Mouse (Mus musculus) embryonic facial prominence, embryonic 11.5 days (tissue): Measurements from ENCODE around the gene Dtx1. TPM values are rescaled to one million over a fixed set of nuclear protein-coding genes. Genes with fewer than 3 reads are reported as not detected.

Source experiments
- ATAC-seq: fragments of 200-750 bp; cut with Nextera tagmentation; replicated peaks from 2 replicates; pipeline ENCODE4 v1.8.0; 2017; ENCODE audit warnings: low read depth; ENCODE audit not compliant: insufficient number of reproducible peaks, low FRiP score, low TSS enrichment
- DNase-seq: peaks from one replicate; pipeline ENCODE4 v3.0.0-alpha.2; 2015; ENCODE audit warnings: low spot score
- H3K27ac ChIP-seq: fragments of 300-500 bp; sonication (generic); replicated peaks from 2 replicates; pipeline ENCODE4 v1.5.1; 2014; ENCODE audit warnings: mild to moderate bottlenecking, low read depth, low read length, control low read depth
- H3K27me3 ChIP-seq: fragments of 300-500 bp; sonication (generic); 2 replicates; pipeline ENCODE4 v1.6.1; 2014; ENCODE audit warnings: mild to moderate bottlenecking, low read length, moderate library complexity, mixed read lengths; ENCODE audit not compliant: control insufficient read depth, insufficient read depth
- H3K36me3 ChIP-seq: fragments of 300-500 bp; sonication (generic); replicated peaks from 2 replicates; pipeline ENCODE4 v1.6.1; 2014; ENCODE audit warnings: low read depth, mild to moderate bottlenecking, low read length, moderate library complexity, mixed read lengths; ENCODE audit not compliant: control insufficient read depth, insufficient read depth
- H3K4me1 ChIP-seq: fragments of 300-500 bp; sonication (generic); 2 replicates; pipeline ENCODE4 v1.6.1; 2014; ENCODE audit warnings: low read length, mixed read lengths; ENCODE audit not compliant: control insufficient read depth, insufficient read depth
- H3K4me2 ChIP-seq: fragments of 300-500 bp; sonication (generic); 2 replicates; pipeline ENCODE4 v1.6.1; 2014; ENCODE audit warnings: low read depth, mild to moderate bottlenecking, control low read depth, low read length, moderate library complexity
- H3K4me3 ChIP-seq: fragments of 300-500 bp; sonication (generic); 2 replicates; pipeline ENCODE4 v1.5.1; 2014; ENCODE audit warnings: low read depth, low read length, control low read depth
- H3K9ac ChIP-seq: fragments of 300-500 bp; sonication (generic); replicated peaks from 2 replicates; pipeline ENCODE4 v1.6.1; 2014; ENCODE audit warnings: mild to moderate bottlenecking, control low read depth, low read length
- H3K9me3 ChIP-seq: fragments of 300-500 bp; sonication (generic); replicated peaks from 2 replicates; pipeline ENCODE4 v1.6.1; 2016; ENCODE audit warnings: mild to moderate bottlenecking, low read length, inconsistent platforms, mixed read lengths; ENCODE audit not compliant: control insufficient read depth
- WGBS: fragments of 180-500 bp; shearing (Covaris S2); extraction: QIAGEN DNeasy Blood & Tissue Kit; methylation state at CpG from one replicate; pipeline ENCODE4 v1.1.7; 2014; 5-methylcytosine and 5-hydroxymethylcytosine counted together
- polyA plus RNA-seq: library from polyadenylated mRNA; unstranded; fragments of >200 nt; fragmentation: Nextera tagmentation; extraction: Ambion mirVana; gene quantifications from 2 replicates; pipeline ENCODE4 v1.2.1, GENCODE M21; 2014

Dtx1 gene
- polyA plus RNA-seq, 1 experiment from 2014 or later, result 3.3 TPM

DNA sequence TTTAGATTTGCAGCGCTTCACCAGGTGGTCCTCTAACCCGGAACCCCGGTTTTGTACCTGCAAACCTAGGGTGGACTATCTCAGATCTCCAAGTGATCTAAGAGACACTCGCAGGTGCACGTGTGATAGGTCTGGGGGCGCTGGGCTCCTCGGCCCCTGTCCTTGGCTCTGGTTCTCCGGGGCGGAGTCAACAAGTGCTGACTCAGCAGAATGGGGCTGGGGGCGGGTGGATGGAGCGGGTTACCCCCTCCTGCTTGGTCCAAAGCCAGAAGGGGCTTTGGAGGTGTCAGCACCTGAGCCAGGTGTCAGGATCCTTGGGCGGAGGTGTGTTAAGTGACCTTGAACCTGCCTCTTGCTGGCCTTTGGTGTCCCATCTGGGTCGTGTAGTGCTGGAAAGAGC, 61.8 kb downstream of the Dtx1 start:
- H3K27ac ChIP-seq, result no peak overlapping the region
- no peak overlapping the region for H3K4me3 ChIP-seq
- H3K9me3 ChIP-seq, result no peaks in the 10 kb centered on the region
- no peak overlapping the region for H3K9ac ChIP-seq
- ATAC-seq (no peak), DNase-seq (no peak)
- peaks cover 23% of the 10 kb centered on the region for H3K27me3 ChIP-seq
- peaks cover 6% of the 10 kb centered on the region for H3K4me1 ChIP-seq
- no peaks in the 10 kb centered on the region for H3K36me3 ChIP-seq
- WGBS, result 19% methylated on average over 13 of the region's 13 CpGs
- H3K4me2 ChIP-seq, result no peak overlapping the region

DNA sequence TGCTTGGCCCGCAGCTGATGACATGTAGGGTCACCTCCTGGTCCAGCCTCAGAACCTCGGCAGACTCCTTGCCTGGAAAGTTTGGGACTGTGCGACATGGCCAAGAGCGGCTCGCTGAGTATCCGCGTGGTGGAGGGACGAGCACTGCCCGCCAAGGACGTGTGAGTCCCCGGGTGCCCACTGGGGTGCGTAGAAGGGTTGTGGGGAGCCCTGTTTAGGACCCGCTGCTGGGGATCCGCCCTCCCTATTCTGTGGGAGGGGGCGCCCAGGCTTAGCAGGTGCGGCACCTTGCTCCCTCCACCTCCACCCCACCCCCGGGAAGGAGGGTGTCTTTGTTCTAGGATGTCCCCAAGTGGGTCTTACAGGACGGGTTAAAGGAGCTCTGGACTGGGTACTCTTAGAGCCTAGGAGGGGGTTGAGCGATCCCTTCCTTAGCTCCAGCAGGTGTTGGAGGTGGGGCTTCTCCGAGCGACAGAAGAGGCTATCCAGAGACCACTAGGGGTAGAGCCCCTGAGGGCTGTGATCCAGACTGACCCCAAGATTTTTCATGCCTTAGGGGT, 62.3 kb downstream of the Dtx1 start:
- Histone ChIP-seq H3K9me3 (no peaks in the 10 kb centered on the region), H3K27me3 (peaks cover 23% of the 10 kb centered on the region), H3K4me2 (peak overlapping the region; percentile 32), H3K9ac (no peak overlapping the region), H3K36me3 (no peaks in the 10 kb centered on the region), H3K4me1 (peaks cover 6% of the 10 kb centered on the region), H3K4me3 (no peak overlapping the region), H3K27ac (no peak overlapping the region)
- WGBS, result 4% methylated on average over 21 of the region's 21 CpGs
- ATAC-seq (0 out of 2 replicates have a peak, but pooled peaks have one; percentile 11), DNase-seq (peak; percentile 13)

- no peaks in the 10 kb centered on the region for H3K36me3 ChIP-seq
- H3K4me2 ChIP-seq, result peak within 1 kb of the TSS; percentile 32
- no peaks in the 10 kb centered on the region for H3K9me3 ChIP-seq
- no peak within 1 kb of the TSS; the same call in 1 of the 2 replicates for H3K9ac ChIP-seq
- H3K27ac ChIP-seq, result no peak within 1 kb of the TSS
- H3K4me1 ChIP-seq, result peaks cover 6% of the 10 kb centered on the region
- 2% methylated on average over 49 of the region's 53 CpGs for WGBS
- DNase-seq (peak; percentile 26), ATAC-seq (peak; percentile 56; the same call in 1 of the 2 replicates)
- peak within 1 kb of the TSS; percentile 21; the same call in 1 of the 2 replicates for H3K4me3 ChIP-seq
- H3K27me3 ChIP-seq, result peaks cover 23% of the 10 kb centered on the region
Measured at GRCm38 (mm10) chr5:120648569-120649373, 63.0 kb downstream of the Dtx1 start, which contains the start of gene Rasal1. TSS of gene Rasal1 (plus strand) at chr5:120648812.

DNA sequence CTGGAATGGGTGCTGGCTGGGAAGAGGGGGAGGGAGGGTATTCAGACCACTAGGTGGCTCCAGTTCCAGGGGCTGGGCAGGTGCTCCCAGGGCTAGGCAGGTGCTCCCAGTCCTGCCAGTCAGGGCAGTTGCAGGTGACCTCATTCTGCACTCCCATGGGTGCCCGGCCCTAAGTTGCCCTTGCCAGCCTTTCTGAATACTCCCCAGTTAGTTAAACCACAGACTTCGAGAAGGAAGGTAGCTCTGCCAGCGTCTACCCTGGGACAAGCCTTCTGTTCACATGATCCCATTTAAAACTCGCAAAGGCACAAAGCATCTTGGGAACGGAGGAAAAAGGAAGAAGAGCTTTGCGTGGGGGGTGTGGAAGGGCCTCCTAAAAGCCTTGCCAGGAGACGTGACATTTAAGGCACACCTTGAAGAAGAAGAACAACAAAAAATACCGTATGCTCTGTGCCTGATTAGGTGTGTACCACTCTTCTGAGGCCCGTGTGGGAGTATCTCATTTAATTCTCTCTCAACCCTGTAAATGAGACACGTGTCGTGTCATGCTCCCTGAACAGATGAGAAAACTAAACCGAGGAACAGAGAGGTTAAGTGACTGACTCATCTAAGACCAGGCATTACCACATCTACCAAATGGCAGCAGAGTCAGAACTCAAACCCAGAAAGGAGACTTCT, 63.8 kb downstream of the Dtx1 start:
- H3K4me1 ChIP-seq, result peaks cover 6% of the 10 kb centered on the region
- H3K27me3 ChIP-seq, result peaks cover 23% of the 10 kb centered on the region
- no peak overlapping the region for H3K27ac ChIP-seq
- H3K9ac ChIP-seq, result no peak overlapping the region; the same call in 1 of the 2 replicates
- no peak overlapping the region for H3K4me3 ChIP-seq
- ATAC-seq, result no peak
- H3K4me2 ChIP-seq, result no peak overlapping the region
- H3K9me3 ChIP-seq, result no peaks in the 10 kb centered on the region
- H3K36me3 ChIP-seq, result no peaks in the 10 kb centered on the region
- DNase-seq, result no peak
- WGBS, result 39% methylated on average over 12 of the region's 12 CpGs

DNA sequence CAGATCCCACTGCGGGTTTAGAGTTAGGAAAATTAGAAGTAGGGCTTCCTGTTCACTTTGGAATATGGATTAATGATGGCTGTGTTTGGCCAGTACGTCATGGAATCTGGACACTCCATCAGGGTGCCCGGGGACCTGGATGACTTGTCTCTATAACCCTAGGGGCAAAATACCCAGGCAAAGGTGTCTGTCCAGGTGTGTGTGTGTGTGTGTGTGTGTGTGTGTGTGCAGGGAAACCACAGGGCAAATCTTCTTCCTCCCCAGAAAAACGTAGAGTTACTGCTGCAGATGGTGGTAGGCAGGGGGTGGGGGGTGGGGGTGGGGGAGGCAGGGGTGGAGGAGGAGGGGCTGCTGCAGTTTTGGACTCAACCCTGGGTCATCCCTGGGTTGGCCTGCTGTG, 64.4 kb downstream of the Dtx1 start:
- H3K36me3 ChIP-seq, result no peaks in the 10 kb centered on the region
- ATAC-seq (no peak), DNase-seq (no peak)
- peaks cover 6% of the 10 kb centered on the region for H3K4me1 ChIP-seq
- no peaks in the 10 kb centered on the region for H3K9me3 ChIP-seq
- H3K4me2 ChIP-seq, result no peak overlapping the region
- H3K27ac ChIP-seq, result no peak overlapping the region
- no peak overlapping the region for H3K4me3 ChIP-seq
- no peak overlapping the region for H3K9ac ChIP-seq
- WGBS, result 78% methylated on average over 4 of the region's 4 CpGs
- peaks cover 23% of the 10 kb centered on the region for H3K27me3 ChIP-seq

DNA sequence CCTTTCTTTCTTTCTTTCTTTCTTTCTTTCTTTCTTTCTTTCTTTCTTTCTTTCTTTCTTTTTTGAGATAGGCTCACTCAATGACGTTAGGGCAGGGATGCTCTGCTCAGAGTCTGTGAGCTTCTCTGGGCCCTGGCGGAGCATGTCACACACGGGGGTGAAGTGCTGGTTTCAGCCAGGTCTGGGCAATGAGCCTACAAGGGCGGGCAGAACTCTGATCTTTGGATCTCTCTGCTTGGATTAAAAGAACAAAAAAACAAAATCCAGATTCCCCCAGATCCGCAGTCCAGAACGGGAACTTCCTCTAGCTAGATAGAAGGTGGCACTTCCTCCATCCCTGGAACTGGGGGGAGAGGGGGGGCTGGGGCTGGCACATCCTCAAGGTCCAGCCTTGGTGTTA, 65.9 kb downstream of the Dtx1 start:
- no peak overlapping the region for H3K4me3 ChIP-seq
- WGBS, result 66% methylated on average over 6 of the region's 6 CpGs
- H3K4me2 ChIP-seq, result no peak overlapping the region
- no peak overlapping the region for H3K27ac ChIP-seq
- no peaks in the 10 kb centered on the region for H3K9me3 ChIP-seq
- H3K9ac ChIP-seq, result no peak overlapping the region
- ATAC-seq (no peak), DNase-seq (no peak)
- no peaks in the 10 kb centered on the region for H3K36me3 ChIP-seq
- H3K27me3 ChIP-seq, result peaks cover 23% of the 10 kb centered on the region
- H3K4me1 ChIP-seq, result peaks cover 6% of the 10 kb centered on the region

- 89% methylated on average over 3 of the region's 3 CpGs for WGBS
- Histone ChIP-seq H3K4me3 (no peak overlapping the region), H3K36me3 (no peaks in the 10 kb centered on the region)
Measured at GRCm38 (mm10) chr5:120644227-120644626, 67.5 kb downstream of the Dtx1 start.

More at GRCm38 (mm10) chr5:120644227-120644626, 67.5 kb downstream of the Dtx1 start:
- Histone ChIP-seq H3K4me1 (peaks cover 6% of the 10 kb centered on the region), H3K4me2 (no peak overlapping the region), H3K9ac (no peak overlapping the region), H3K27me3 (peaks cover 12% of the 10 kb centered on the region), H3K9me3 (no peaks in the 10 kb centered on the region), H3K27ac (no peak overlapping the region)
- ATAC-seq, result no peak
- DNase-seq, result no peak
